Mouse (Mus musculus): ENCODE data around the gene Tyms. TPM values are rescaled to one million over a fixed set of nuclear protein-coding genes. Genes with fewer than 3 reads are reported as not detected.

The Tyms gene
- 34.1 and 43.3 TPM in 2 replicates for polyA plus RNA-seq (2015; fragmentation: Nextera tagmentation; extraction: Ambion mirVana)

DNA sequence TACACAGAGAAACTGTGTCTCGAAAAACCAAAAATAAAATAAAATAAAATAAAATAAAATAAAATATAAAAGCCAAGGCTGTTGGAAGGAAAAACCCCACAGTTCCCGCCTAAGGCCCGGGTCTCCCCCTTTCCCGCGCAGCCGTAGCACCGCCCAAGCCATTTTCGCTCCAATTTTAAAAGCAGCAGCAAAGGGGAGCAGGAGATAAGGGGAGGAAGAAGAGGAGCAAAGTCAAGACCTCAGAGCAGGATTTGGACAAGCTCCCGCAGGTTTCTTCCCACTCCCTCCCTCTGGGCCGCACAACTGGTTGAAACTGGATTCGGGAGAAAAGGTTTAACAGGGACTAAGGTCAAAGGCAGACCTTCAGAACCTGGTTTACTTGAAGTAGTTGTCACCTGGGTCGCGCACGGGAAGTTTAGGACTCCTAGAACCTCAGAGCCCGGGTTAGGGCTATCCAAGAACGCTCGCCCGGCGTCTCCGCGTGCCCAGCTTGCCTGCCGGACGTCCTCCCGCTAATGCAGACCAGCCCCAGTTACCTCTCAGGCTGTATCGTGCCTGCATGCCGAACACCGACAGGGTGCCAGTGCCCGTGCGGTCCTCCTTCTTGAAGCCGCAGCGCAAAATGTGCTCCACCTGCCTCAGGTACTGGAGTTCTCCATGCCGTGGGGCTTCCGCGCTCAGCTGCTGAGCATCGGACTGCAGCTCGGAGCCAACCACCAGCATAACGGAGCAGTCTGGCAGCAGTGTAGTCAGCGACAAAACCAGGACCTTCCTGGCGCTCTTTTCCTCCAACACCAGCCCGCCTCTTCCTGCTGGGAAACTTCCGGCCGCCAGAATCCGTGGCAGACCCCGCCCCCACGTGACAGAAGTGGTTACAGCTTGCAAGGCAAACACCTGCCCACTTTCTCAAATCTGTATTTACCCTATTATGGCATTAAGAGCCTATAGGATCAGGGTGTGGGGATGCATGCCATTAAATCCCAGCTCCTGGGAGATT, at the start of gene Tyms:
Gene Tyms (minus strand): TSS at position 793 of the 997 bp plus-strand sequence.

DNA sequence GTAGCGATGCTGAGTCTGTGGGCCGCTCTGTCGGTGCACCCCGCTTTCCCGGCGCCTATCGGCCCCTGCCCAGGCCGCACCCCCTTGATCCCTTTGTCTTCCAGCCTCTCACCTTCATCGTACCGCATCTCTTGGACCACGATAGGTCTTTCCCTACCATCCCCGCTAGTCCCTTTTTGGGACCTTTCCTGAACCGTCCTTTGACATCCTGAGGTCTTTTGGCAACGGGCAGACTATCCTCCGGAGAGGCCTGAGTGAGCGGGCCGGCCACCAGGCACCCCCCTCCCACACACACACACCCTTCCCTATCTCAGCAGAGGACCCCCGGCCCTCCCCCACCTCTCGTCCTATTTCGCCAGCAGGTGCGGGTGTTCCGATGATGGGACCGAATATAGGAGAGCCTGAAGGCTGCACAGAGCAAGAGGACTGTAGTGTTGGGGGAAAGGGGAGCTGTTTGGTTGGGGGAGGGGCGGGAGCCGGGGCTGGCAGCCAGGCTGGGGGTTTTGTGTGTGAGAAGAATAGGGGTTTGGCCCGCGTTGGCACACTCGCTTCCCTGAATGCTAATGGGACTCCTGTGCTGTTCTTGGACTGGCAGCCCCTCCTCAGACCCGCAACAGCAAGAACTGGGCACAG, 32.4 kb upstream of the Tyms start, which contains the start of gene 3110082J24Rik:
Gene 3110082J24Rik (minus strand): TSS at position 419 of the 633 bp plus-strand sequence.

DNA sequence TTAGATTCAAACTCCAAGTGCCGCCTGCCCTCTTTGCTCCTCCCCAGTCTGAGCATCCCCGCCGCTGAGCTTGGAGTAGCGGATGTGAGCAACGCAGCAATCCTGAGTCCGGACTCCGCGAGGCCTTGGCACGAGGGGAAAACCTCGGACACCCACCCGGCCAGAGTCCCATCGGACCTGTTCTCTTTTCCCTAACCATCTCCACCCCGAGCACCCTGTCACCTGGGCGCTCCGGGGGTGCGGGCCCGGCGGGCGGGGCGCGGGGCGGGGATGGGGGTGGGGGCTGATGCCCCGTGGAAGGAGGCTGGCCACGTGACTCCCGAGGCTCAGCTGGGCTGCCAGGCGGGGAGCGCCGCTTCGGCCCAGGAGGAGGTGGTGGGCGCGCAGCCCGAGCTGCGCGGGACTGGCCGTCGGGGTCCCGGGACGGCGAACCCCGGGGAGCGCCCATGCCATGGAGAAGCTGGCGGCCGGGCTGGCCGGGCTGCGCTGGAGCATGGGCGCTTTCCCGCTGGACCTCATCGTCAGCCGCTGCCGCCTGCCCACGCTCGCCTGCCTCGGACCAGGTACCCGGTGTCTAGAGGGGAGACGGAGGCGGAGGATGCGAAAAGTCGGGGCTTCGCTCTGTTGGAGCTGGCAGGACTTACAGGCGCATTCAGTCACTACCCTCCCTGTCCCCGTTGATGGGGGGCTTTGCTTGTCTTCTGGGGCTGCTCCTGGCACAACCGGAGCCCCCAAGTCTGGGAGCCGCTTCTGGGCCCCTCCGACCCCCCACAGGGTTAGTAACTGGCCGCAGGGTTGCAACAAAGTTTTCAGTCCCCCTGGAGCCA, 31.6 kb upstream of the Tyms start, which contains the start of gene Garem2:
Gene Garem2 (plus strand): TSS at position 321 of the 827 bp plus-strand sequence.

DNA sequence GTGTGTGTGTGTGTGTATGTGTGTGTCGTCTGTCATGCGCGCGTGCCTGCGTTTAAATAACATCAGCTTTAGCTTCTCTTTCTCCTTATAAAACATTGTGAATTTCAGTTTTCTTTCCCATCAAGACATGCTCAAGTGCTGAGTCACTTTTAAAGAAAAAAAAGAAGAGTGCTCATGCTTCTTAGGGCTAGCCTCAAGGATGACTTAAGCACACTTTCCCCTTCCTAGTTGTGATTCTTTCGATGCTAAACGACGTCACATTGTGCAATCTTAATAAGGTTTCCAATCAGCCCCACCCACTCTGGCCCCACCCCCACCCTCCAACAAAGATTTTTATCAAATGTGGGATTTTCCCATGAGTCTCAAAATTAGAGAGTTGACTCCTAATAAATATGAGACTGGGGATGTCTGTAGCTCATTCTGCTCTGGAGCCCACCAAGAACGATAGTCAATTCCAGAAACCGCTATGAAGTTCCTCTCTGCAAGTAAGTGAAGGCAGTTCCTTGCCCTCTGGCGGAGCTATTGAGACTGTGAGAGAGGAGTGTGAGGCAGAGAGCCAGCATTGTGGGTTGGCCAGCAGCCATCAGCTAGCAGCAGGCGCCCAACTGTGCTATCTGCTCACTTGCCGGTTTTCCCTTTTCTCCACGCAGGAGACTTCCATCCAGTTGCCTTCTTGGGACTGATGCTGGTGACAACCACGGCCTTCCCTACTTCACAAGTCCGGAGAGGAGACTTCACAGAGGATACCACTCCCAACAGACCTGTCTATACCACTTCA, 60.5 kb downstream of the Tyms start, which contains the start of gene Il6:
Gene Il6 (plus strand): TSS at position 389 of the 778 bp plus-strand sequence.

Other genes with a start within 250 kb of the Tyms start
- 0.50 and 0.60 TPM in 2 replicates for gene Il6, start 60.5 kb downstream of the Tyms start, polyA plus RNA-seq (2015; fragmentation: Nextera tagmentation; extraction: Ambion mirVana)
- 0.06 and 0.10 TPM in 2 replicates for gene Garem2, start 31.5 kb upstream of the Tyms start, polyA plus RNA-seq (2015; fragmentation: Nextera tagmentation; extraction: Ambion mirVana)
- gene 3110082J24Rik, start 32.5 kb upstream of the Tyms start, polyA plus RNA-seq (2015; fragmentation: Nextera tagmentation; extraction: Ambion mirVana): not detected in 2 replicates
- gene Hadha, start 81.5 kb upstream of the Tyms start, polyA plus RNA-seq (2015; fragmentation: Nextera tagmentation; extraction: Ambion mirVana): 240 and 257 TPM in 2 replicates
- 331 and 350 TPM in 2 replicates for gene Hadhb, start 81.6 kb upstream of the Tyms start, polyA plus RNA-seq (2015; fragmentation: Nextera tagmentation; extraction: Ambion mirVana)
- gene Adgrf3, start 132.1 kb upstream of the Tyms start, polyA plus RNA-seq (2015; fragmentation: Nextera tagmentation; extraction: Ambion mirVana): 0.41 and 0.43 TPM in 2 replicates
- gene Selenoi, start 159.0 kb upstream of the Tyms start, polyA plus RNA-seq (2015; fragmentation: Nextera tagmentation; extraction: Ambion mirVana): 7.2 and 7.8 TPM in 2 replicates
- 0.13 and 0.18 TPM in 2 replicates for gene Drc1, start 207.8 kb upstream of the Tyms start, polyA plus RNA-seq (2015; fragmentation: Nextera tagmentation; extraction: Ambion mirVana)